Mouse (Mus musculus) CD4-positive naive resting alpha-beta T cell, adult 57 days (primary cell): ENCODE measurements around the gene Olfr846. TPM values are rescaled to one million over a fixed set of nuclear protein-coding genes. Genes with fewer than 3 reads are reported as not detected.

Source experiments
- total RNA-seq: library from RNA; stranded (reverse); gene quantifications from one replicate; pipeline ENCODE4 v1.2.4, GENCODE M21; 2023

Olfr846 gene
- not detected for total RNA-seq

GRCm38 (mm10) chr9:19363905-19364304 is at the start of gene Olfr846:
Gene Olfr846 (minus strand): TSS chr9:19364005.

GRCm38 (mm10) chr9:19378569-19378968 is 14.8 kb upstream of the Olfr846 start, which contains the start of gene Olfr847:
Gene Olfr847 (minus strand): TSS chr9:19378669.

GRCm38 (mm10) chr9:19336157-19336556 is 27.6 kb downstream of the Olfr846 start, which contains the start of gene Olfr845:
Gene Olfr845 (plus strand): TSS chr9:19336457.

DNA sequence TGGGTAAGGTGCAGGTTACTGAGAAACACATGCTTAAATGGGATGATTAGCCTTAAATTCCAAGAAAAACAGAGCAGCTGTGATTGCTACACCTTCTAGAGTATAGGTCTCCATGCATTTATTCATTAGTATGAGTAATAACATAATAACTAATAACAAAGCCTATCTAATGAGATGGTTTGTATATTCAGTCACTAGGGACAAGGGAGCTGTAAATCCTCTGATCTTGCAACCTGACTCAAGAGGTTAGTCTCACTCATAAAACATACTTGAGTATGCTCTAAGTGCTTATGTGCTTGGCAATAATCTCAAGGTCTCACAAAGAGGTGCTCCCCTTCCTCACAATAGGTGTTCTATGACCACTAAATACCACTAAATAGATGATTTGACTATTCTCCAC is 47.8 kb downstream of the Olfr846 start, which contains the start of gene Olfr844:
Olfr844 (plus strand) TSS at position 301 of the 400 bp plus-strand sequence.

Other genes with a start within 250 kb of the Olfr846 start
- gene Olfr836, start 243.6 kb downstream of the Olfr846 start, total RNA-seq, result not detected
- gene Olfr837, start 227.7 kb downstream of the Olfr846 start, total RNA-seq, result not detected
- gene Olfr839-ps1, start 186.7 kb downstream of the Olfr846 start, total RNA-seq, result not detected
- not detected for gene Olfr843, start 112.0 kb downstream of the Olfr846 start, total RNA-seq
- gene Olfr844, start 47.7 kb downstream of the Olfr846 start, total RNA-seq, result not detected
- not detected for gene Olfr845, start 27.5 kb downstream of the Olfr846 start, total RNA-seq
- gene Olfr847, start 14.7 kb upstream of the Olfr846 start, total RNA-seq, result not detected
- not detected for gene Olfr849, start 76.3 kb upstream of the Olfr846 start, total RNA-seq
- not detected for gene Olfr850, start 114.2 kb upstream of the Olfr846 start, total RNA-seq
- not detected for gene Olfr851, start 129.3 kb upstream of the Olfr846 start, total RNA-seq
- not detected for gene Olfr853, start 177.1 kb upstream of the Olfr846 start, total RNA-seq
- gene Olfr854, start 203.4 kb upstream of the Olfr846 start, total RNA-seq, result not detected
- gene Olfr855, start 218.6 kb upstream of the Olfr846 start, total RNA-seq, result not detected